Mouse (Mus musculus) midbrain, embryonic 12.5 days (tissue): Measurements from ENCODE around the gene Gm17535. TPM values are rescaled to one million over a fixed set of nuclear protein-coding genes. Genes with fewer than 3 reads are reported as not detected.
"Not testable (repeated sequence)": the region's sequence is repeated elsewhere in the genome, so short reads cannot be mapped to it uniquely, and the experiment has no call there.

ENCODE experiments used
- ATAC-seq: fragments of 200-750 bp; cut with Nextera tagmentation; 2 replicates; pipeline ENCODE4 v1.8.0; 2017; ENCODE audit warnings: low read depth, moderate TSS enrichment, moderate library complexity; ENCODE audit not compliant: low FRiP score
- H3K27ac ChIP-seq: fragments of 300-500 bp; sonication (generic); replicated peaks from 2 replicates; pipeline ENCODE4 v1.5.1; 2016; ENCODE audit warnings: mild to moderate bottlenecking
- H3K27me3 ChIP-seq: fragments of 300-500 bp; sonication (generic); 2 replicates; pipeline ENCODE4 v1.6.1; 2016; ENCODE audit warnings: mild to moderate bottlenecking
- H3K36me3 ChIP-seq: fragments of 300-500 bp; sonication (generic); 2 replicates; pipeline ENCODE4 v1.6.1; 2016
- H3K4me1 ChIP-seq: fragments of 300-500 bp; sonication (generic); 2 replicates; pipeline ENCODE4 v1.6.1; 2016
- H3K4me2 ChIP-seq: fragments of 300-500 bp; sonication (generic); replicated peaks from 2 replicates; pipeline ENCODE4 v1.6.1; 2016; ENCODE audit warnings: mild to moderate bottlenecking, moderate library complexity
- H3K4me3 ChIP-seq: fragments of 300-500 bp; sonication (generic); 2 replicates; pipeline ENCODE4 v1.5.1; 2016; ENCODE audit warnings: mild to moderate bottlenecking
- H3K9ac ChIP-seq: fragments of 300-500 bp; sonication (generic); replicated peaks from 2 replicates; pipeline ENCODE4 v1.6.1; 2016; ENCODE audit warnings: mild to moderate bottlenecking, moderate library complexity
- H3K9me3 ChIP-seq: fragments of 300-500 bp; sonication (generic); 2 replicates; pipeline ENCODE4 v1.6.1; 2016; ENCODE audit warnings: mild to moderate bottlenecking
- WGBS: fragments of 180-500 bp; shearing (Covaris S2); methylation state at CpG from one replicate; pipeline ENCODE4 v1.1.7; 2016; 5-methylcytosine and 5-hydroxymethylcytosine counted together
- polyA plus RNA-seq: library from polyadenylated mRNA; unstranded; fragments of >200 nt; fragmentation: Nextera tagmentation; extraction: Ambion mirVana; gene quantifications from 2 replicates; pipeline ENCODE4 v1.2.1, GENCODE M21; 2016

The Gm17535 gene
- polyA plus RNA-seq: not detected in 2 replicates

GRCm38 (mm10) chr9:3034299-3034698 is at the start of gene Gm17535:
Gene Gm17535 (plus strand): TSS chr9:3034599.
- not testable (repeated sequence) for H3K4me1 ChIP-seq, H3K9me3 ChIP-seq, H3K9ac ChIP-seq, H3K27me3 ChIP-seq, ATAC-seq, H3K36me3 ChIP-seq, H3K4me2 ChIP-seq, H3K4me3 ChIP-seq, H3K27ac ChIP-seq
- WGBS: 64% methylated on average over 1 of the region's 8 CpGs

GRCm38 (mm10) chr9:3000445-3000972 is 33.9 kb upstream of the Gm17535 start, which contains the start of gene Gm10722:
Gene Gm10722 (plus strand): TSS chr9:3000922.
- not testable (repeated sequence) for H3K9me3 ChIP-seq, H3K4me3 ChIP-seq, H3K4me1 ChIP-seq, ATAC-seq, H3K27ac ChIP-seq, H3K36me3 ChIP-seq, H3K9ac ChIP-seq, H3K27me3 ChIP-seq, H3K4me2 ChIP-seq
- 73% methylated on average over 12 of the region's 12 CpGs for WGBS

DNA sequence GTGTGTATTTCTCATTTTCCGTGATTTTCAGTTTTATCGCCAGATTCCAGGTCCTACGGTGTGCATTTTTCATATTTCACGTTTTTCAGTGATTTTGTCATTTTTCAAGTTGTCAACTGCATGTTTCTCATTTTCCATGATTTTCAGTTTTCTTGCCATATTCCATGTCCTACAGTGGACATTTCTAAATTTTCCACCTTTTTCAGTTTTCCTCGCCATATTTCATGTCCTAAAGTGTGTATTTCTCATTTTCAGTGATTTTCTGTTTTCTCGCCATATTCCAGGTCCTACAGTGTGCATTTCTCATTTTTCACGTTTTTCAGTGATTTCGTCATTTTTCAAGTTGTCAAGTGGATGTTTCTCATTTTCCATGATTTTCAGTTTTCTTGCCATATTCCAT is 33.4 kb upstream of the Gm17535 start:
- not testable (repeated sequence) for H3K27ac ChIP-seq, H3K27me3 ChIP-seq, H3K4me1 ChIP-seq, H3K4me3 ChIP-seq, H3K9me3 ChIP-seq, H3K36me3 ChIP-seq, H3K9ac ChIP-seq, H3K4me2 ChIP-seq, ATAC-seq
- WGBS: 66% methylated on average over 8 of the region's 8 CpGs

DNA sequence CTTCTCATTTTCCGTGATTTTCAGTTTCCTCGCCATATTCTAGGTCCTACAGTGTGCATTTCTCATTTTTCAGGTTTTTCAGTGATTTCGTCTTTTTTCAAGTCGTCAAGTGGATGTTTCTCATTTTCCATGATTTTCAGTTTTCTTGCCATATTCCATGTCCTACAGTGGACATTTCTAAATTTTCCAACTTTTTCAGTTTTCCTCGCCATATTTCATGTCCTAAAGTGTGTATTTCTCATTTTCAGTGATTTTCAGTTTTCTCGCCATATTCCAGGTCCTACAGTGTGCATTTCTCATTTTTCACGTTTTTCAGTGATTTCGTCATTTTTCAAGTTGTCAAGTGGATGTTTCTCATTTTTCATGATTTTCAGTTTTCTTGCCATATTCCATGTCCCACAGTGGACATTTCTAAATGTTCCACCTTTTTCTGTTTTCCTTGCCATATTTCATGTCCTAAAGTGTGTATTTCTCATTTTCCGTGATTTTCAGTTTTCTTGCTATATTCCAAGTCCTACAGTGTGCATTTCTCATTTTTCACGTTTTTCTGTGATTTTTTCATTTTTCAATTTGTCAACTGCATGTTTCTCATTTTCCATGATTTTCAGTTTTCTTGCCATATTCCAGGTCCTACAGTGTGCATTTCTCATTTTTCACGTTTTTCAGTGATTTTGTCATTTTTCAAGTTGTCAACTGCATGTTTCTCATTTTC is 32.3 kb upstream of the Gm17535 start:
- 0 out of 2 replicates have a peak overlapping the region, but pooled peaks have one; percentile 0 for H3K9ac ChIP-seq
- not testable (repeated sequence) for H3K4me2 ChIP-seq, H3K27ac ChIP-seq, H3K9me3 ChIP-seq, H3K36me3 ChIP-seq, H3K4me3 ChIP-seq, H3K27me3 ChIP-seq, H3K4me1 ChIP-seq
- peak; percentile 87 for ATAC-seq
- 67% methylated on average over 9 of the region's 11 CpGs for WGBS

DNA sequence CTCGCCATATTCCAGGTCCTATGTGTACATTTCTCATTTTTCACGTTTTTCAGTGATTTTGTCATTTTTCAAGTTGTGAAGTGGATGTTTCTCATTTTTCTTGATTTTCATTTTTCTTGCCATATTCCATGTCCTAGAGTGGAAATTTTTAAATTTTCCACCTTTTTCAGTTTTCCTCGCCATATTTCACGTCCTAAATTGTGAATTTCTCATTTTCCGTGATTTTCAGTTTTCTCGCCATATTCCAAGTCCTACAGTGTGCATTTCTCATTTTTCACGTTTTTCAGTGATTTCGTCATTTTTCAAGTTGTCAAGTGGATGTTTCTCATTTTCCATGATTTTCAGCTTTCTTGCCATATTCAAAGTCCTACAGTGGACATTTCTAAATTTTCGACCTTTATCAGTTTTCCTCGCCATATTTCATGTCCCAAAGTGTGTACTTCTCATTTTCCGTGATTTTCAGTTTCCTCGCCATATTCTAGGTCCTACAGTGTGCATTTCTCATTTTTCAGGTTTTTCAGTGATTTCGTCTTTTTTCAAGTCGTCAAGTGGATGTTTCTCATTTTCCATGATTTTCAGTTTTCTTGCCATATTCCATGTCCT is 31.5 kb upstream of the Gm17535 start, which contains the start of gene Gm11168:
Gm11168 (plus strand) TSS at position 553 of the 603 bp plus-strand sequence.
- H3K9me3 ChIP-seq, H3K27ac ChIP-seq, H3K4me3 ChIP-seq, H3K36me3 ChIP-seq, ATAC-seq, H3K4me1 ChIP-seq, H3K4me2 ChIP-seq, H3K27me3 ChIP-seq: not testable (repeated sequence)
- H3K9ac ChIP-seq: 0 out of 2 replicates have a peak within 1 kb of the TSS, but pooled peaks have one; percentile 0
- WGBS: 77% methylated on average over 6 of the region's 14 CpGs

DNA sequence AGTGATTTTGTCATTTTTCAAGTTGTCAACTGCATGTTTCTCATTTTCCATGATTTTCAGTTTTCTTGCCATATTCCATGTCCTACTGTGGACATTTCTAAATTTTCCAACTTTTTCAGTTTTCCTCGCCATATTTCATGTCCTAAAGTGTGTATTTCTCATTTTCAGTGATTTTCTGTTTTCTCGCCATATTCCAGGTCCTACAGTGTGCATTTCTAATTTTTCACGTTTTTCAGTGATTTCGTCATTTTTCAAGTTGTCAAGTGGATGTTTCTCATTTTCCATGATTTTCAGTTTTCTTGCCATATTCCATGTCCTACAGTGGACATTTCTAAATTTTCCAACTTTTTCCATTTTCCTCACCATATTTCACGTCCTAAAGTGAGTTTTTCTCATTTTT is 28.2 kb upstream of the Gm17535 start:
- not testable (repeated sequence) for H3K36me3 ChIP-seq, H3K4me1 ChIP-seq, H3K27ac ChIP-seq, H3K27me3 ChIP-seq, H3K9me3 ChIP-seq, ATAC-seq, H3K4me3 ChIP-seq, H3K9ac ChIP-seq, H3K4me2 ChIP-seq
- 84% methylated on average over 1 of the region's 5 CpGs for WGBS

- H3K9ac ChIP-seq, H3K4me1 ChIP-seq, H3K27me3 ChIP-seq, H3K4me2 ChIP-seq, H3K4me3 ChIP-seq, H3K27ac ChIP-seq, H3K36me3 ChIP-seq, H3K9me3 ChIP-seq: not testable (repeated sequence)
- ATAC-seq: peak; percentile 77
- WGBS: 70% methylated on average over 8 of the region's 8 CpGs
Measured at GRCm38 (mm10) chr9:3006636-3007035, 27.8 kb upstream of the Gm17535 start.

- H3K9me3 ChIP-seq, H3K27me3 ChIP-seq, H3K4me1 ChIP-seq, H3K9ac ChIP-seq, H3K4me2 ChIP-seq, H3K4me3 ChIP-seq, H3K36me3 ChIP-seq, H3K27ac ChIP-seq: not testable (repeated sequence)
- 77% methylated on average over 8 of the region's 9 CpGs for WGBS
- peak; percentile 35 for ATAC-seq
Measured at GRCm38 (mm10) chr9:3007272-3007671, 27.1 kb upstream of the Gm17535 start.

- peak; percentile 20 for ATAC-seq
- H3K9ac ChIP-seq, H3K27me3 ChIP-seq, H3K27ac ChIP-seq, H3K36me3 ChIP-seq, H3K4me2 ChIP-seq, H3K9me3 ChIP-seq, H3K4me1 ChIP-seq, H3K4me3 ChIP-seq: not testable (repeated sequence)
- no CpG with 5 or more reads among the region's 5 CpGs for WGBS
Measured at GRCm38 (mm10) chr9:3009331-3009730, 25.1 kb upstream of the Gm17535 start.

- not testable (repeated sequence) for ATAC-seq, H3K4me1 ChIP-seq, H3K4me2 ChIP-seq, H3K4me3 ChIP-seq, H3K27ac ChIP-seq, H3K36me3 ChIP-seq, H3K9me3 ChIP-seq, H3K27me3 ChIP-seq, H3K9ac ChIP-seq
- whole genome bisulfite sequencing: 79% methylated on average over 3 of the region's 7 CpGs
Measured at GRCm38 (mm10) chr9:3012054-3012621, 22.3 kb upstream of the Gm17535 start.

DNA sequence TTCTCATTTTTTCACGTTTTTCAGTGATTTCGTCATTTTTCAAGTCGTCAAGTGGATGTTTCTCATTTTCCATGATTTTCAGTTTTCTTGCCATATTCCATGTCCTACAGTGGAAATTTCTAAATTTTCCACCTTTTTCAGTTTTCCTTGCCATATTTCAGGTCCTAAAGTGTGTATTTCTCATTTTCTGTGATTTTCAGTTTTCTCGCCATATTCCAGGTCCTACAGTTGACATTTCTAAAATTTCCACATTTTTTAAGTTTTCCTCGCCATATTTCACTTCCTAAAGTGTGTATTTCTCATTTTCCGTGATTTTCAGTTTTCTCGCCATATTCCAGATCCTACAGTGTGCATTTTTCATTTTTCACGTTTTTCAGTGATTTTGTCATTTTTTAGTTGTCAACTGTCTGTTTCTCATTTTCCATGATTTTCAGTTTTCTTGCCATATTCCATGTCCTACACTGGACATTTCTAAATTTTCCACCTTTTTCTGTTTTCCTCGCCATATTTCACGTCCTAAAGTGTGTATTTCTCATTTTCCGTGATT is 21.6 kb upstream of the Gm17535 start, which contains the start of gene Gm10721:
Gm10721 (plus strand) TSS at position 408 of the 547 bp plus-strand sequence.
- H3K9ac ChIP-seq, H3K27ac ChIP-seq, H3K27me3 ChIP-seq, H3K4me2 ChIP-seq, H3K4me3 ChIP-seq, H3K36me3 ChIP-seq, H3K9me3 ChIP-seq, H3K4me1 ChIP-seq: not testable (repeated sequence)
- no CpG with 5 or more reads among the region's 11 CpGs for WGBS
- ATAC-seq: peak; percentile 64

GRCm38 (mm10) chr9:3015354-3015753 is 19.0 kb upstream of the Gm17535 start, which contains the start of gene Gm10720:
Gene Gm10720 (plus strand): TSS chr9:3015654.
- 69% methylated on average over 5 of the region's 9 CpGs for WGBS
- H3K4me2 ChIP-seq, H3K27ac ChIP-seq, H3K4me3 ChIP-seq, H3K36me3 ChIP-seq, ATAC-seq, H3K9me3 ChIP-seq, H3K27me3 ChIP-seq, H3K9ac ChIP-seq, H3K4me1 ChIP-seq: not testable (repeated sequence)
